Mouse (Mus musculus) midbrain, postnatal 0 days (tissue): Measurements from ENCODE around the gene Kbtbd13. TPM values are rescaled to one million over a fixed set of nuclear protein-coding genes. Genes with fewer than 3 reads are reported as not detected.

Experiments used
- ATAC-seq: fragments of 200-750 bp; cut with Nextera tagmentation; 2 replicates; pipeline ENCODE4 v1.8.0; 2017; ENCODE audit warnings: moderate number of reproducible peaks, mild to moderate bottlenecking, moderate TSS enrichment, moderate library complexity; ENCODE audit not compliant: low FRiP score
- DNase-seq: peaks from one replicate; pipeline ENCODE4 v3.0.0-alpha.2; 2015; ENCODE audit warnings: low spot score
- H3K27ac ChIP-seq: fragments of 300-500 bp; sonication (generic); 2 replicates; pipeline ENCODE4 v1.5.1; 2014; ENCODE audit warnings: low read depth, mild to moderate bottlenecking, low read length, mixed read lengths
- H3K27me3 ChIP-seq: fragments of 300-500 bp; sonication (generic); 2 replicates; pipeline ENCODE4 v1.6.1; 2014; ENCODE audit warnings: low read length, control low read depth, mixed read lengths; ENCODE audit not compliant: insufficient read depth
- H3K36me3 ChIP-seq: fragments of 300-500 bp; sonication (generic); 2 replicates; pipeline ENCODE4 v1.6.1; 2014; ENCODE audit warnings: low read length, control low read depth, mixed read lengths; ENCODE audit not compliant: insufficient read depth
- H3K4me1 ChIP-seq: fragments of 300-500 bp; sonication (generic); 2 replicates; pipeline ENCODE4 v1.6.1; 2014; ENCODE audit warnings: mild to moderate bottlenecking, control low read depth, antibody characterized with exemption, low read length, mixed read lengths; ENCODE audit not compliant: insufficient read depth
- H3K4me2 ChIP-seq: fragments of 300-500 bp; sonication (generic); 2 replicates; pipeline ENCODE4 v1.6.1; 2014; ENCODE audit warnings: low read depth, mild to moderate bottlenecking, low read length, mixed read lengths; ENCODE audit not compliant: poor library complexity, severe bottlenecking
- H3K4me3 ChIP-seq: fragments of 300-500 bp; sonication (generic); 2 replicates; pipeline ENCODE4 v1.5.1; 2014; ENCODE audit warnings: low read depth, mild to moderate bottlenecking, low read length, moderate library complexity
- H3K9ac ChIP-seq: fragments of 300-500 bp; sonication (generic); replicated peaks from 2 replicates; pipeline ENCODE4 v1.6.1; 2014; ENCODE audit warnings: mild to moderate bottlenecking, low read length, moderate library complexity, mixed read lengths; ENCODE audit not compliant: poor library complexity, severe bottlenecking
- H3K9me3 ChIP-seq: fragments of 300-500 bp; sonication (generic); 2 replicates; pipeline ENCODE4 v1.6.1; 2016; ENCODE audit warnings: low read length, control low read depth
- CTCF ChIP-seq: IDR thresholded peaks from 2 replicates; pipeline ENCODE4 v1.5.1; 2016; ENCODE audit warnings: antibody characterized with exemption, mild to moderate bottlenecking
- WGBS: fragments of 180-500 bp; shearing (Covaris S2); extraction: QIAGEN DNeasy Blood & Tissue Kit; methylation state at CpG from one replicate; pipeline ENCODE4 v1.1.7; 2014; 5-methylcytosine and 5-hydroxymethylcytosine counted together
- polyA plus RNA-seq: library from polyadenylated mRNA; unstranded; fragments of >200 nt; fragmentation: Nextera tagmentation; extraction: Ambion mirVana; gene quantifications from 2 replicates; pipeline ENCODE4 v1.2.1, GENCODE M21; 2015
- total RNA-seq: library from RNA; depleted of rRNA; stranded (reverse); fragments of >200 nt; gene quantifications from 2 replicates; pipeline ENCODE4 v1.2.3, GENCODE M21; 2014

The Kbtbd13 gene
- total and polyA plus RNA-seq, 2 experiments from 2014 or later, result 0.74 to 1.0 TPM

- WGBS, result 45% methylated on average over 3 of the region's 3 CpGs
- no peak overlapping the region for H3K9ac ChIP-seq
- ATAC-seq (no peak), DNase-seq (no peak)
- H3K4me3 ChIP-seq, result no peak overlapping the region
- peak; percentile 22; the same call in 1 of the 2 replicates for TF ChIP-seq CTCF
- H3K4me1 ChIP-seq, result no peaks in the 10 kb centered on the region
- H3K36me3 ChIP-seq, result no peaks in the 10 kb centered on the region
- H3K27ac ChIP-seq, result no peak overlapping the region
- H3K27me3 ChIP-seq, result no peaks in the 10 kb centered on the region
- H3K9me3 ChIP-seq, result no peaks in the 10 kb centered on the region
- no peak overlapping the region for H3K4me2 ChIP-seq
These were observed 26.3 kb upstream of the Kbtbd13 start for GRCm38 (mm10) chr9:65417738-65418137.

GRCm38 (mm10) chr9:65411326-65411725 lies 19.9 kb upstream of the Kbtbd13 start:
- DNase-seq (no peak), ATAC-seq (no peak)
- WGBS, result 77% methylated on average over 3 of the region's 3 CpGs
- H3K4me3 ChIP-seq, result no peak overlapping the region
- no peaks in the 10 kb centered on the region for H3K36me3 ChIP-seq
- no peak overlapping the region for H3K4me2 ChIP-seq
- no peaks in the 10 kb centered on the region for H3K4me1 ChIP-seq
- H3K9me3 ChIP-seq, result no peaks in the 10 kb centered on the region
- no peaks in the 10 kb centered on the region for H3K27me3 ChIP-seq
- no peak for TF ChIP-seq CTCF
- no peak overlapping the region for H3K9ac ChIP-seq
- no peak overlapping the region for H3K27ac ChIP-seq

- H3K36me3 ChIP-seq, result no peaks in the 10 kb centered on the region
- no peak for DNase-seq
- H3K27ac ChIP-seq, result no peak overlapping the region
- H3K4me1 ChIP-seq, result no peaks in the 10 kb centered on the region
- TF ChIP-seq CTCF, result no peak
- no peak overlapping the region for H3K4me3 ChIP-seq
- H3K9ac ChIP-seq, result no peak overlapping the region
- no peak for ATAC-seq
- WGBS, result 96% methylated on average over 8 of the region's 8 CpGs
- no peaks in the 10 kb centered on the region for H3K27me3 ChIP-seq
- no peak overlapping the region for H3K4me2 ChIP-seq
- H3K9me3 ChIP-seq, result no peaks in the 10 kb centered on the region
These were observed 18.9 kb upstream of the Kbtbd13 start for GRCm38 (mm10) chr9:65410378-65410777.

DNA sequence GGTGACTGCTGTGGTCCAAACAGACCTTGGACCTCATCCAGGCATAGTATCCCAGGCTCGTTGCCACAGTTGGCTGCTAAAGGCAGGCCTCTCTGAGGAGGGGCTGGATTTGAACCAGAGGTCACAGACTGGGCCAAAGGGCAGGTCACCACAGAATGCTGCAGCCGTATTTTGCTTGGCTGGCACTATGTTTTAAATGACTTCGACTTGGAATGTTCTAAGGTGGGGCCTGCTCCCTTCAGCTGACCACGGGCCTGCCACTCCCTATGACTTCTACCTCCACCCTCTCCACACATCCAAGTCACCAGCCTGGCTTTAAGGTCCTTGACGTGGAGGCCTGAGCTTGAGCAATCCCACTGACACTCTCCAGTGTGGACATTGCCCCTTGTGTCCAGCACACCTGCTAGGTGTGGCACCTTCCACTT lies 17.4 kb upstream of the Kbtbd13 start:
- DNase-seq, result no peak
- H3K4me1 ChIP-seq, result no peaks in the 10 kb centered on the region
- H3K4me2 ChIP-seq, result no peak overlapping the region
- no peaks in the 10 kb centered on the region for H3K36me3 ChIP-seq
- H3K4me3 ChIP-seq, result no peak overlapping the region
- H3K27me3 ChIP-seq, result no peaks in the 10 kb centered on the region
- H3K9me3 ChIP-seq, result no peaks in the 10 kb centered on the region
- no peak for TF ChIP-seq CTCF
- 73% methylated on average over 5 of the region's 5 CpGs for WGBS
- ATAC-seq, result no peak
- no peak overlapping the region for H3K27ac ChIP-seq
- no peak overlapping the region for H3K9ac ChIP-seq

- ATAC-seq (no peak), DNase-seq (no peak)
- Histone ChIP-seq H3K9ac (no peak overlapping the region), H3K27me3 (no peaks in the 10 kb centered on the region), H3K4me2 (no peak overlapping the region), H3K9me3 (no peaks in the 10 kb centered on the region), H3K27ac (no peak overlapping the region), H3K36me3 (no peaks in the 10 kb centered on the region), H3K4me1 (no peaks in the 10 kb centered on the region), H3K4me3 (no peak overlapping the region)
- 78% methylated on average over 3 of the region's 3 CpGs for WGBS
- no peak for TF ChIP-seq CTCF
These were observed 16.4 kb upstream of the Kbtbd13 start for GRCm38 (mm10) chr9:65407861-65408260.

GRCm38 (mm10) chr9:65407327-65407726 lies 15.9 kb upstream of the Kbtbd13 start:
- TF ChIP-seq CTCF, result no peak
- H3K4me1 ChIP-seq, result no peaks in the 10 kb centered on the region
- no peak for DNase-seq
- H3K9me3 ChIP-seq, result no peaks in the 10 kb centered on the region
- H3K4me3 ChIP-seq, result no peak overlapping the region
- H3K9ac ChIP-seq, result no peak overlapping the region
- 78% methylated on average over 5 of the region's 5 CpGs for WGBS
- H3K27me3 ChIP-seq, result no peaks in the 10 kb centered on the region
- H3K4me2 ChIP-seq, result no peak overlapping the region
- H3K36me3 ChIP-seq, result no peaks in the 10 kb centered on the region
- H3K27ac ChIP-seq, result no peak overlapping the region
- ATAC-seq, result no peak

GRCm38 (mm10) chr9:65405184-65405449 lies 13.7 kb upstream of the Kbtbd13 start:
- H3K9me3 ChIP-seq, result no peaks in the 10 kb centered on the region
- 68% methylated on average over 2 of the region's 2 CpGs for WGBS
- no peak overlapping the region for H3K4me2 ChIP-seq
- DNase-seq (no peak), ATAC-seq (no peak)
- TF ChIP-seq CTCF, result no peak
- H3K36me3 ChIP-seq, result no peaks in the 10 kb centered on the region
- H3K27me3 ChIP-seq, result no peaks in the 10 kb centered on the region
- H3K4me3 ChIP-seq, result no peak overlapping the region
- H3K4me1 ChIP-seq, result no peaks in the 10 kb centered on the region
- H3K27ac ChIP-seq, result no peak overlapping the region
- H3K9ac ChIP-seq, result no peak overlapping the region
